Mouse (Mus musculus) spleen, adult 2 months (tissue): ENCODE measurements around the gene 5031439G07Rik.

Source experiments
- CTCF ChIP-seq: fragments of 200-500 bp; IDR thresholded peaks from 2 replicates; pipeline ENCODE4 v1.5.1; 2011; ENCODE audit warnings: mild to moderate bottlenecking, inconsistent platforms; ENCODE audit not compliant: insufficient read depth, insufficient read length, insufficient replicate concordance; ENCODE audit errors: extremely low read depth
- POLR2A ChIP-seq: fragments of 200-500 bp; IDR thresholded peaks from 2 replicates; pipeline ENCODE4 v1.6.1; 2011; ENCODE audit warnings: low read depth, low read length, inconsistent platforms

DNA sequence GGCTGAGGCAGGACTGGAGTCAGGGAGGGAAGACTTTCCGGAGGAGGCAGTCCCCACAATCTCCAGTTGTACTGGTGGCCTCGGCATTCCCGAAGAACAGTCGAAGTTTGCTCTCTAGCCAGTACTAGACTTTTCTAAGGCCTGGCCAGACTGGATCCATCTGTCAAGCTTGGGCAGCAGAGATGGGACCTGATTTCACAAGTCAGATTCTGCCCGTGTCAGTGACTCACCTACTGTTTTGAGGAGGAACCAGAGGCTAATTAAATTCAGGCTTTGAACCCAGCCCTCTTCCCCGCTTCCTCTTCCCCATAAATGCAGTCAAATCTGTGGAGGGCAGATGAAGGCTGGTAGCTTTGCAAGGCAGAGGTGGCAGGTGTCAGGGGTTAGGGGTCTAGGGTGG, 6.7 kb upstream of the 5031439G07Rik start:
- TF ChIP-seq POLR2A (no peak), CTCF (no peak)
